Mouse (Mus musculus) limb, embryonic 14.5 days (tissue): ENCODE results near the gene Rtn4. TPM values are rescaled to one million over a fixed set of nuclear protein-coding genes. Genes with fewer than 3 reads are reported as not detected.

Experiments used
- ATAC-seq: fragments of 200-750 bp; cut with Nextera tagmentation; 2 replicates; pipeline ENCODE4 v1.8.0; 2017; ENCODE audit warnings: low read depth, moderate number of reproducible peaks, moderate TSS enrichment; ENCODE audit not compliant: low FRiP score
- DNase-seq: peaks from one replicate; pipeline ENCODE4 v3.0.0-alpha.2; 2015; ENCODE audit warnings: low spot score
- H3K27ac ChIP-seq: fragments of 300-500 bp; sonication (generic); replicated peaks from 2 replicates; pipeline ENCODE4 v1.5.1; 2014; ENCODE audit warnings: low read depth, mild to moderate bottlenecking, low read length, moderate library complexity, mixed read lengths
- H3K27me3 ChIP-seq: fragments of 300-500 bp; sonication (generic); 2 replicates; pipeline ENCODE4 v1.6.1; 2014; ENCODE audit warnings: low read length, mixed read lengths; ENCODE audit not compliant: control insufficient read depth, insufficient read depth
- H3K36me3 ChIP-seq: fragments of 300-500 bp; sonication (generic); 2 replicates; pipeline ENCODE4 v1.6.1; 2014; ENCODE audit warnings: mild to moderate bottlenecking, low read length, moderate library complexity, mixed read lengths; ENCODE audit not compliant: control insufficient read depth, insufficient read depth
- H3K4me1 ChIP-seq: fragments of 300-500 bp; sonication (generic); 2 replicates; pipeline ENCODE4 v1.6.1; 2014; ENCODE audit warnings: antibody characterized with exemption, low read length, mixed read lengths; ENCODE audit not compliant: control insufficient read depth, insufficient read depth
- H3K4me2 ChIP-seq: fragments of 300-500 bp; sonication (generic); replicated peaks from 2 replicates; pipeline ENCODE4 v1.6.1; 2014; ENCODE audit warnings: low read depth, mild to moderate bottlenecking, low read length, moderate library complexity; ENCODE audit not compliant: severe bottlenecking
- H3K4me3 ChIP-seq: fragments of 300-500 bp; sonication (generic); replicated peaks from 2 replicates; pipeline ENCODE4 v1.5.1; 2014; ENCODE audit warnings: low read length
- H3K9ac ChIP-seq: fragments of 300-500 bp; sonication (generic); 2 replicates; pipeline ENCODE4 v1.6.1; 2014; ENCODE audit warnings: mild to moderate bottlenecking, low read depth, low read length, moderate library complexity; ENCODE audit not compliant: severe bottlenecking
- H3K9me3 ChIP-seq: fragments of 300-500 bp; sonication (generic); 2 replicates; pipeline ENCODE4 v1.6.1; 2016; ENCODE audit warnings: low read length; ENCODE audit not compliant: control insufficient read depth
- POLR2A ChIP-seq: fragments of 200-500 bp; IDR thresholded peaks from 2 replicates; pipeline ENCODE4 v1.8.0; 2012; ENCODE audit warnings: inconsistent platforms, mild to moderate bottlenecking, moderate library complexity, borderline replicate concordance; ENCODE audit not compliant: insufficient read depth, insufficient read length; ENCODE audit errors: extremely low read depth
- WGBS: fragments of 180-500 bp; shearing (Covaris S2); extraction: QIAGEN DNeasy Blood & Tissue Kit; methylation state at CpG from one replicate; pipeline ENCODE4 v1.1.7; 2014; 5-methylcytosine and 5-hydroxymethylcytosine counted together
- polyA plus RNA-seq, 2 experiments: library from polyadenylated mRNA; depleted of rRNA in 1 of 2; stranded (reverse) in 1 of 2; unstranded in 1 of 2; fragments of >200 nt; fragmentation: Nextera tagmentation in 1 of 2; extraction: Ambion mirVana in 1 of 2; gene quantifications; 2 replicates each; pipeline versions ENCODE4 v1.2.1 to v1.2.3; 2012 to 2014

The Rtn4 gene
- polyA plus RNA-seq, 2 experiments: 74.5 to 212 TPM

GRCm38 (mm10) chr11:29680771-29681170 is 12.0 kb upstream of the Rtn4 start:
- WGBS: 76% methylated on average over 3 of the region's 3 CpGs
- TF ChIP-seq POLR2A: no peak
- Histone ChIP-seq H3K27ac (no peak overlapping the region), H3K9ac (no peak overlapping the region), H3K27me3 (no peaks in the 10 kb centered on the region), H3K36me3 (no peaks in the 10 kb centered on the region), H3K9me3 (no peaks in the 10 kb centered on the region), H3K4me3 (no peak overlapping the region), H3K4me1 (no peaks in the 10 kb centered on the region), H3K4me2 (no peak overlapping the region)
- ATAC-seq (no peak), DNase-seq (no peak)

GRCm38 (mm10) chr11:29684272-29684671 is 8.5 kb upstream of the Rtn4 start:
- Histone ChIP-seq H3K4me1 (no peaks in the 10 kb centered on the region), H3K4me2 (no peak overlapping the region), H3K9ac (no peak overlapping the region), H3K4me3 (no peak overlapping the region), H3K36me3 (no peaks in the 10 kb centered on the region), H3K27ac (no peak overlapping the region), H3K9me3 (no peaks in the 10 kb centered on the region), H3K27me3 (no peaks in the 10 kb centered on the region)
- ATAC-seq (no peak), DNase-seq (no peak)
- 78% methylated on average over 2 of the region's 2 CpGs for WGBS
- no peak for TF ChIP-seq POLR2A

- no peak for DNase-seq
- Histone ChIP-seq H3K9me3 (no peaks in the 10 kb centered on the region), H3K4me3 (no peak overlapping the region), H3K27me3 (no peaks in the 10 kb centered on the region), H3K4me1 (no peaks in the 10 kb centered on the region), H3K36me3 (no peaks in the 10 kb centered on the region), H3K27ac (no peak overlapping the region), H3K9ac (no peak overlapping the region), H3K4me2 (no peak overlapping the region)
- TF ChIP-seq POLR2A: no peak
- WGBS: 83% methylated on average over 2 of the region's 2 CpGs
- ATAC-seq: no peak
These were observed 6.6 kb upstream of the Rtn4 start for GRCm38 (mm10) chr11:29686176-29686575.

GRCm38 (mm10) chr11:29691556-29691955 is 1.2 kb upstream of the Rtn4 start:
- no peak overlapping the region for H3K9ac ChIP-seq
- H3K9me3 ChIP-seq: no peaks in the 10 kb centered on the region
- no peaks in the 10 kb centered on the region for H3K27me3 ChIP-seq
- WGBS: 88% methylated on average over 1 of the region's 1 CpGs
- no peak for ATAC-seq
- H3K4me3 ChIP-seq: no peak overlapping the region
- no peak overlapping the region; the same call in 1 of the 2 replicates for H3K27ac ChIP-seq
- H3K4me1 ChIP-seq: peaks cover 3% of the 10 kb centered on the region; the same call in 1 of the 2 replicates
- H3K4me2 ChIP-seq: no peak overlapping the region
- DNase-seq: peak; percentile 13
- TF ChIP-seq POLR2A: no peak
- no peaks in the 10 kb centered on the region for H3K36me3 ChIP-seq

GRCm38 (mm10) chr11:29692111-29692682 is 550 bp upstream of the Rtn4 start:
- Histone ChIP-seq H3K4me3 (peak overlapping the region; percentile 98), H3K9ac (no peak overlapping the region), H3K4me1 (peaks cover 3% of the 10 kb centered on the region; the same call in 1 of the 2 replicates), H3K27ac (peak overlapping the region; percentile 74), H3K27me3 (no peaks in the 10 kb centered on the region), H3K9me3 (no peaks in the 10 kb centered on the region), H3K4me2 (peak overlapping the region; percentile 24; the same call in 1 of the 2 replicates), H3K36me3 (no peaks in the 10 kb centered on the region)
- no peak for TF ChIP-seq POLR2A
- 10% methylated on average over 12 of the region's 12 CpGs for WGBS
- DNase-seq: peak; percentile 68
- ATAC-seq: 0 out of 2 replicates have a peak, but pooled peaks have one; percentile 12
